Mouse (Mus musculus) limb, embryonic 12.5 days (tissue): ENCODE data around the gene Prkcz. TPM values are rescaled to one million over a fixed set of nuclear protein-coding genes. Genes with fewer than 3 reads are reported as not detected.
A peak's percentile ranks its signal among the peaks of the same experiment; 100 is the strongest.

Experiments
- ATAC-seq: fragments of 200-750 bp; cut with Nextera tagmentation; 2 replicates; pipeline ENCODE4 v1.8.0; 2017; ENCODE audit warnings: low read depth, moderate TSS enrichment; ENCODE audit not compliant: insufficient number of reproducible peaks, insufficient read depth, low FRiP score, low TSS enrichment
- H3K27ac ChIP-seq: fragments of 300-500 bp; sonication (generic); 2 replicates; pipeline ENCODE4 v1.5.1; 2016; ENCODE audit warnings: mild to moderate bottlenecking, moderate library complexity
- H3K27me3 ChIP-seq: fragments of 300-500 bp; sonication (generic); 2 replicates; pipeline ENCODE4 v1.6.1; 2016; ENCODE audit warnings: mild to moderate bottlenecking, moderate library complexity
- H3K36me3 ChIP-seq: fragments of 300-500 bp; sonication (generic); 2 replicates; pipeline ENCODE4 v1.6.1; 2016; ENCODE audit warnings: mild to moderate bottlenecking, moderate library complexity
- H3K4me1 ChIP-seq: fragments of 300-500 bp; sonication (generic); replicated peaks from 2 replicates; pipeline ENCODE4 v1.6.1; 2016
- H3K4me2 ChIP-seq: fragments of 300-500 bp; sonication (generic); 2 replicates; pipeline ENCODE4 v1.6.1; 2016; ENCODE audit warnings: mild to moderate bottlenecking, moderate library complexity
- H3K4me3 ChIP-seq: fragments of 300-500 bp; sonication (generic); replicated peaks from 2 replicates; pipeline ENCODE4 v1.5.1; 2016; ENCODE audit warnings: mild to moderate bottlenecking
- H3K9ac ChIP-seq: fragments of 300-500 bp; sonication (generic); replicated peaks from 2 replicates; pipeline ENCODE4 v1.6.1; 2016; ENCODE audit warnings: mild to moderate bottlenecking, moderate library complexity
- H3K9me3 ChIP-seq: fragments of 300-500 bp; sonication (generic); 2 replicates; pipeline ENCODE4 v1.6.1; 2016; ENCODE audit warnings: mild to moderate bottlenecking, moderate library complexity
- WGBS: fragments of 180-500 bp; shearing (Covaris S2); methylation state at CpG from one replicate; pipeline ENCODE4 v1.1.7; 2016; 5-methylcytosine and 5-hydroxymethylcytosine counted together
- polyA plus RNA-seq: library from polyadenylated mRNA; unstranded; fragments of >200 nt; fragmentation: Nextera tagmentation; extraction: Ambion mirVana; gene quantifications from 2 replicates; pipeline ENCODE4 v1.2.1, GENCODE M21; 2016

Prkcz gene
- polyA plus RNA-seq, 1 experiment from 2014 or later, result 7.9 TPM

DNA sequence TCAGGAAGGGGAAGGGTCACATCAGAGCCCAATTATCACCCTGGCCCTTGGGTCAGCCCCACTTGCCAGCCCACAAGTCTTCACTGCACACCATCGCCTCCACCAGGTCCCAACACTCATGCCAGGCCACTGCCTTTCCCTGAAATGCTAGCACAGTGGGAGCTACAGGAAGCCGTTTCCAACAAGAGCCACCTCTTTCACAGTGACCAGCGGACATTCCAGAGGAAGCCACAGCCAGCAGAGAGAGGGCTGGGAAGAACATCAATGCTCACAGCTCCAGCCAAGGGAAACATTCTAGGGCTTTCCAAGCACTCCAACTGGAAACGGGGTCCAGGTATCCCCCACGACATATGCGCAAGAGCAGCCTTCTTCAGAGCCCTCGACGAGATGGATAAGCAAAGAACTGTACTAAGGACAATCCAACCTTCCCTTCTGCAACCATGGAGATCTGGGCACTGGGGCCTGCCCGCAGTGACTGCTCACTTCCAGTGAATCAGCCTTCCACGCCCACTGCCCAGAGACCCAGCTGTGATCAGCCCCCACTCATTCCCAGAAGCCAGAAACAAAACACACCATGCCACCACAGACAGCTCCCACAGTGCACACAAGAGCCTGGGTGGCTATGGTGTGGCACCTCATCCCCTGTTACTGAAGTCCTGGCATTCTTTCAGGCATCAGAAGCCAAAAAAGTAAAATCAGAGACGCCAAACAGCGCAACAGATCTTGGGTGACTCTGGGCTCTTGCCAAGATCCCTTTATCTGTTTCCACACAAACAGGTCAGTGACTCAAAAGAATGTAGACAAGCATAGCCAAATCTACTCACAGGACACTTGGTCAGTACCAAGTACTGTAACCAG lies 145.2 kb downstream of the Prkcz start:
- no peaks in the 10 kb centered on the region for H3K9me3 ChIP-seq
- no peak for ATAC-seq
- no peak overlapping the region for H3K4me3 ChIP-seq
- H3K9ac ChIP-seq, result no peak overlapping the region
- peaks cover 88% of the 10 kb centered on the region for H3K4me1 ChIP-seq
- H3K36me3 ChIP-seq, result peaks cover 24% of the 10 kb centered on the region
- 66% methylated on average over 12 of the region's 12 CpGs for WGBS
- H3K27ac ChIP-seq, result peak overlapping the region; percentile 53; the same call in 1 of the 2 replicates
- H3K27me3 ChIP-seq, result no peaks in the 10 kb centered on the region
- peak overlapping the region; percentile 99 for H3K4me2 ChIP-seq

DNA sequence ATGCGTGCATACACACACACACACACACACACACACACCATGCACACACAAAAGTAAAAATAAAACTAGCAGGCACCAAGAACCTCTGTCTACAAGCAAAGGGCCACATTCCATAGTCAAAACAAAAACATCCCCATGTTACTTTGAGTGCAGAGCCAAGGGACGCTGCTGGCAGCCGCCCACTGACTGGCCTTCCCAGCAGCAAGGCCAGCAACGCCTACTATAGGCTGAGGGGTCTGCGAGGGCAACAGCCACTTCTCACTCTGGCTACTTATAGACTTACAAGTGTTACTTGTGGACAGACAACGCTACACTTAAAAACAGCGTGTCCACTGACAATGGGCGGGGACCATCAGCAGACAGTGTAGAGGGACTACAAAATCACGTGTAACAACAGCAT lies 146.0 kb downstream of the Prkcz start:
- H3K4me2 ChIP-seq, result peak overlapping the region; percentile 28
- H3K27me3 ChIP-seq, result no peaks in the 10 kb centered on the region
- ATAC-seq, result no peak
- no peak overlapping the region for H3K9ac ChIP-seq
- peaks cover 80% of the 10 kb centered on the region for H3K4me1 ChIP-seq
- no peaks in the 10 kb centered on the region for H3K9me3 ChIP-seq
- no peak overlapping the region for H3K4me3 ChIP-seq
- WGBS, result 57% methylated on average over 9 of the region's 9 CpGs
- no peak overlapping the region for H3K27ac ChIP-seq
- peaks cover 31% of the 10 kb centered on the region for H3K36me3 ChIP-seq

DNA sequence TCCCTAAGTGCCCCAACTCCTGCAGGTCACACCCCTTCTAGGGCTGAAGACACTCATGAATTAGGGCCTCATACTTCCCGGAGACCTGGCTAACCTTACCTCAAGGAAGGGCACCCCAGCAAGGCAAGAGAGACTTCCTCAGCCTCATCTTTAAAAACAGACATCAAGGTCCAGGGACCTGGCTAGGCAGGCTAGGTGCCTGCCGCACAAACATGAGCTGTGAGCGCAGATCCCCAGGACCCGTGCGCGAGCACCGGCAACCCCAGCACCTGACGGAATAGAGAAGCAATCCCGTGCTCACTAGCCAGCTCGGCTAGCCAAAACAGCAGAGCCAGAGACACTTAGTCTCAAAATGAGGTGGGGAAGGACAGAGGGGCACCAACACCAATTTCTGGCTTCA lies 146.4 kb downstream of the Prkcz start:
- H3K27me3 ChIP-seq, result no peaks in the 10 kb centered on the region
- H3K4me3 ChIP-seq, result no peak overlapping the region
- H3K36me3 ChIP-seq, result peaks cover 31% of the 10 kb centered on the region
- ATAC-seq, result no peak
- H3K4me2 ChIP-seq, result peak overlapping the region; percentile 28
- H3K27ac ChIP-seq, result no peak overlapping the region
- H3K9ac ChIP-seq, result no peak overlapping the region
- peaks cover 76% of the 10 kb centered on the region for H3K4me1 ChIP-seq
- WGBS, result 70% methylated on average over 10 of the region's 10 CpGs
- no peaks in the 10 kb centered on the region for H3K9me3 ChIP-seq

GRCm38 (mm10) chr4:155214188-155214587 lies 147.0 kb downstream of the Prkcz start:
- Histone ChIP-seq H3K27ac (no peak overlapping the region), H3K9me3 (no peaks in the 10 kb centered on the region), H3K4me3 (no peak overlapping the region), H3K9ac (peak overlapping the region; percentile 31; the same call in 1 of the 2 replicates), H3K4me1 (peaks cover 76% of the 10 kb centered on the region), H3K4me2 (no peak overlapping the region), H3K36me3 (peaks cover 31% of the 10 kb centered on the region), H3K27me3 (no peaks in the 10 kb centered on the region)
- WGBS, result 76% methylated on average over 6 of the region's 6 CpGs
- ATAC-seq, result no peak

DNA sequence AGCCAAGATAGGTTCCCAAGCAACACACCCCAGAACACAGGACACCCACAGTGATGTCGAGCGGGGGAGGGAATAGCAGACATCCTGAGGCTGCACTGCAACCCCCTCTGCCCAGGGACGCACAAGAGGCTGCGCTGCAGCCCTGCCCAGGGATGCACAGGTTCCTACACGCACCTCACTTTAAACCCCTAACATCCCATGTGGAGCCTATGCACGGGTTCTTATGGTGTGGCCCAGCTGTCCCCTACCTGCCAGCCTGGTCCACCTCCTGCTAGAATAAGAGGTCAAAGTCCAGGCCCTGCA lies 147.5 kb downstream of the Prkcz start:
- 81% methylated on average over 6 of the region's 6 CpGs for WGBS
- no peak for ATAC-seq
- H3K27me3 ChIP-seq, result no peaks in the 10 kb centered on the region

GRCm38 (mm10) chr4:155213052-155213751 lies 148.0 kb downstream of the Prkcz start:
- ATAC-seq, result no peak
- WGBS, result 57% methylated on average over 9 of the region's 9 CpGs
- H3K9me3 ChIP-seq, result no peaks in the 10 kb centered on the region
- no peaks in the 10 kb centered on the region for H3K27me3 ChIP-seq
- H3K4me3 ChIP-seq, result no peak overlapping the region
- H3K4me1 ChIP-seq, result peaks cover 76% of the 10 kb centered on the region
- no peak overlapping the region for H3K4me2 ChIP-seq
- H3K9ac ChIP-seq, result 0 out of 2 replicates have a peak overlapping the region, but pooled peaks have one; percentile 31
- peaks cover 31% of the 10 kb centered on the region for H3K36me3 ChIP-seq
- H3K27ac ChIP-seq, result no peak overlapping the region

More for the DNA sequence above, 147.5 kb downstream of the Prkcz start:
- no peak overlapping the region for H3K4me3 ChIP-seq
- no peaks in the 10 kb centered on the region for H3K9me3 ChIP-seq
- H3K27ac ChIP-seq, result no peak overlapping the region
- peaks cover 76% of the 10 kb centered on the region for H3K4me1 ChIP-seq
- no peak overlapping the region for H3K4me2 ChIP-seq
- peaks cover 31% of the 10 kb centered on the region for H3K36me3 ChIP-seq
- H3K9ac ChIP-seq, result 0 out of 2 replicates have a peak overlapping the region, but pooled peaks have one; percentile 31

Other genes starting within 250 kb of the Prkcz start
- gene Ski, start 138.8 kb downstream of the Prkcz start, polyA plus RNA-seq, result 18.4 and 18.8 TPM in 2 replicates
- 96.0 and 99.2 TPM in 2 replicates for gene Faap20, start 111.6 kb downstream of the Prkcz start, polyA plus RNA-seq
- 0.21 and 0.23 TPM in 2 replicates for gene Gabrd, start 36.8 kb upstream of the Prkcz start, polyA plus RNA-seq
- gene Cfap74, start 47.8 kb upstream of the Prkcz start, polyA plus RNA-seq, result 5.6 and 6.8 TPM in 2 replicates
- gene Tmem52, start 107.8 kb upstream of the Prkcz start, polyA plus RNA-seq, result not detected in 2 replicates
- gene Gnb1, start 130.0 kb upstream of the Prkcz start, polyA plus RNA-seq, result 538 and 556 TPM in 2 replicates
- gene Nadk, start 201.0 kb upstream of the Prkcz start, polyA plus RNA-seq, result 95.3 and 95.4 TPM in 2 replicates
- gene Slc35e2, start 240.1 kb upstream of the Prkcz start, polyA plus RNA-seq, result 10.9 and 11.6 TPM in 2 replicates